Mouse (Mus musculus) thymus, postnatal 0 days (tissue): ENCODE results near the gene Hist3h2a. TPM values are rescaled to one million over a fixed set of nuclear protein-coding genes. Genes with fewer than 3 reads are reported as not detected.

Experiments used
- DNase-seq: peaks from one replicate; pipeline ENCODE4 v3.0.0-alpha.2; 2015; ENCODE audit warnings: low spot score
- polyA plus RNA-seq: library from polyadenylated mRNA; unstranded; fragments of >200 nt; fragmentation: Nextera tagmentation; extraction: Ambion mirVana; gene quantifications from 2 replicates; pipeline ENCODE4 v1.2.1, GENCODE M21; 2015

Hist3h2a gene
- polyA plus RNA-seq, 1 experiment from 2014 or later: 52.3 TPM

GRCm38 (mm10) chr11:58968551-58968950 lies 14.1 kb downstream of the Hist3h2a start:
- no peak for DNase-seq

DNA sequence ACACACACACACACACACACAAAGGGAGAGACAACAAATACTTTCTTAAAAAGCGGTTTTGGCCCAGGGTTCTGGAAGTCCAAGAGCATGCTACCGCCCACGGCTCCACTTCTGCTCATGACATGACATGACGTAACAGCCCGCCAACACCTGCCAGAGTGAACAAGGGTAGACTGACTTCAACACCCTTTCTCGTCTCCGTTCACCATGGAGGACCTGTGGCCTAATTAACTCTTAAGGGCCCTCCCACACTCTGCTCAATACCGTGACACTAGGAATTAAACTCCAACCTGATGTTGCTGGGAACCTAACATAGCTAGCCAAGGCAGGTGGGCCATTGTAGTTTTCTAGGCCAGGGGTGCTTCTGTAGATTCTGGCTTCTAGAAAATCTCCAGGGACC lies 14.5 kb downstream of the Hist3h2a start:
- DNase-seq: no peak

GRCm38 (mm10) chr11:58969659-58970058 lies 15.2 kb downstream of the Hist3h2a start:
- DNase-seq: no peak

DNA sequence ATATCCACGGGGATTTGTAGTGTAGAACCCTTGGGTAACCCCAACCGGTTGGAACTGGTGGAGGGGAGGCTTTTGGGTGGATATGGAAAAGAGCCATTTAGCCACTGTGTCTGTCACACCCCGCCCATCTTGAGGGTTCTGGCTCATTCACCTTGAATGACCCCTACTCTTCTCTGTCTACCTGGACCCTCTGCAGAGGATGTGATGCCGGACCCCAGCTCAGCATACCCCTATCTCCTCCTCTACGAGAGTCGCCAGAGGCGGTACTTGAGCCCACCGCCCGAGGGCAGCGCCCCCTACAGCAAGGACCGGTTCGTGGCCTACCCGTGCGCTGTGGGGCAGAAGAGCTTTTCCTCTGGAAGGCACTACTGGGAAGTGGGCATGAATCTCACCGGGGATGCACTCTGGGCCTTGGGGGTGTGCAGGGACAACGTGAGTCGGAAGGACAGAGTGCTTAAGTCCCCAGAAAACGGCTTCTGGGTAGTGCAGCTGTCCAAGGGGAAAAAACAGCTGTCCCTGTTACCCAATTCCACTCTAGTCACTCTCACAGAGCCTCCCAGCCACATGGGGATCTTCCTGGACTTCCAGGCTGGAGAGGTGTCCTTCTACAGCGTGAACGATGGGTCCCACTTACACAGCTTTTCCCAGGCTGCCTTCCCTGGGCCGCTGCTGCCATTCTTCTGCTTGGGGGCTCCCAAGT lies 16.5 kb downstream of the Hist3h2a start:
- no peak for DNase-seq

- no peak for DNase-seq
These were observed 17.3 kb downstream of the Hist3h2a start for GRCm38 (mm10) chr11:58971796-58972195.

- no peak for DNase-seq
These were observed 19.9 kb downstream of the Hist3h2a start for GRCm38 (mm10) chr11:58974414-58974813.

GRCm38 (mm10) chr11:58977150-58977549 lies 22.7 kb downstream of the Hist3h2a start:
- DNase-seq: peak; percentile 30

- DNase-seq: no peak
These were observed 23.1 kb downstream of the Hist3h2a start for GRCm38 (mm10) chr11:58977607-58978026.

DNA sequence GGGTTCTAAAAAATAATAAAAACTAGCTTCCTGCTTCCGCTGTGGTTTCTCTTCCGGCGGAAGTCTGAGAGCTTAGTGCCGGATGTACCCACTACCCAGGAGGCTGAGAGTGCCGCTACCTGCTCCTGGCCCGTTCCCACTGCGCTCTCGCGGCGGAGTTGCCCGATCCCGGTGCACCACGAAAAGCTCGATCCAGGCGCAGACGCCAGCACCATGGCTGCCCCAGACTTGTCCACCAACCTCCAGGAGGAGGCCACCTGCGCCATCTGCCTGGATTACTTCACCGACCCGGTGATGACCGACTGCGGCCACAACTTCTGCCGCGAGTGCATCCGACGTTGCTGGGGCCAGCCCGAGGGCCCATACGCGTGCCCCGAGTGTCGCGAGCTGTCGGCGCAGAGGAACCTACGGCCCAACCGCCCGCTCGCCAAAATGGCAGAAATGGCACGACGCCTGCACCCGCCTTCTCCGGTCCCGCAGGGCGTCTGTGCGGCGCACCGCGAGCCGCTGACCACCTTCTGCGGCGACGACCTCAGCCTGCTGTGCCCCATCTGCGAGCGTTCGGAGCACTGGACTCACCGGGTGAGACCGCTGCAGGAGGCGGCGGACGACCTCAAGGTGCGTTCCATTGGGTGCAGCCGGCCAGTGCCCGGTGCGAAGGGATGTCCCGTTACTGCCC lies 23.7 kb downstream of the Hist3h2a start, which contains the start of gene Trim11:
TSS of gene Trim11 (plus strand) at position 67 of the 679 bp plus-strand sequence.
- DNase-seq: peak; percentile 87

DNA sequence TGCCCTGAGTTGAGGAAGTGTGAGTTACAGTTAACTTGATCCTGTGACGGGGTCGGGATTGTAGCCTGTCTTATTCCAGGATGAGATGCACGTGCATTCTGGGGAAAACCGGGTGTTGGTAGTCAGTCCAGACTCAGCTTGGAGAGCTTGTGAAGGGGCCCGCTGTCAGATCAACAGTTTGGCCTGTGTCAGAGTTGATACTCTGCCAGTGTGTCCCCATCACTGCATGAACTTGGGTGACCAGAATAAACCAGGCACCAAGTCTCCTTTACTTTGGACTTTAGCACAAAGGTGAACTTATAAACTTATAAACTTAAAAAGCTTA lies 24.2 kb downstream of the Hist3h2a start:
- DNase-seq: no peak

DNA sequence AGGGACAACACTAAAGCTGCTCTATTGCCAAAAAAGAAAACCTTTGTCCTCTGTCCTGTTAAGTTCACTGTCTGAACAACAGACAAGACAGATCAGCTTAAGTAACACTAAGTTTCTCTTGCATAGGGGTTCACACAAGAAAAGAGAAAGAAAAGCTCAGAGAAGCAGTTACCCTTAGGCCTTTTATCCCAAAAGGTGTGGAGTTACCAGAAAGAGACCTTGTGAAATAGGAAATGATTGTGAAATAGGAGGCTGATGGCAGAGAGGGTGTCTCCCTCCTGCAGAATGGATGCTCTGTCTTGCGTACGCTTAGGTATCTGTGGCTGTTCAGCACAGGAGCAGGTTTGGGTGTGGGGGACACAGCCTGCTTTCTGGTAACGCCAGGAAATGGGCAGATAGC lies 24.7 kb downstream of the Hist3h2a start:
- no peak for DNase-seq

GRCm38 (mm10) chr11:58979661-58980060 lies 25.2 kb downstream of the Hist3h2a start:
- DNase-seq: no peak

GRCm38 (mm10) chr11:58980381-58980990 lies 26.0 kb downstream of the Hist3h2a start:
- no peak for DNase-seq

DNA sequence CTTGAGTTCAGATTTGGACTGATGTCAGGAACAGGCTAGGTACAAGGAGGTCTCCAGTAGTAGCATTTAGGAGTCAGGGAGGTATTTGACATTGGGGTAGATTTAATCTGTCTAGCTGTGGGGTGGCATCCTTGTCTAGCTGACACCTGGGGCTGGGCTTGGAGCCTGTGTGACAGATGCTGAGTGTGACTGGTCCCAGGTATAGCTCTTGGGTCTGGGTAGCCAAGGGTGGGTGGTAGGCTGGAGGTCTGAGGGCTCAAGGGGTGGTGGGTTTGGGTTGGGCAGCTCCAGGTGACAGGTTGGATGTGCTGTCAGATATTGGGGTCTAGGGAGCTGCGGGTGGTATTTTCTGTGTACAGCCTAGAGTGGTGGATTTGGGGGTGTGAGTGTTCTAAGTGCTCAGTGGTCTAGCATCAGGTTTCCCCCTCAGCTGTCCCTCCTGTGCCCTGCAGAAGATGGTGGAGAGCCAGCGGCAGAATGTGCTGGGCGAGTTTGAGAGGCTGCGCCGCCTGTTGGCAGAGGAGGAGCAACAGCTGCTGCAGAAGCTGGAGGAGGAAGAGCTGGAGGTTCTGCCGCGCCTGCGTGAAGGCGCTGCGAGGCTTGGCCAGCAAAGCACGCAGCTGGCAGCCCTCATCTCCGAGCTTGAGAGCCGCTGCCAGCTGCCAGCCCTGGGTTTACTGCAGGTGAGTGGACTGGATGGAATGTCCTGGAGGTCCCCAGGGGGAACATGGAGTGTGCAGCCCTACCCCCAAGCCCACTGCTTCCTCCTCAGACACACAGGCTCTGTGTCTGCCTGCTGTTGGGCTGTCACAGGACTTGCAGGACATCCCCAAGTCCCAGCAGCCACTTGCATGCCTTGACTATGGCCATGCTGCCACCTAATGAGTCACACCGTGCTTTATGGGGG lies 27.3 kb downstream of the Hist3h2a start:
- DNase-seq: peak; percentile 93

- DNase-seq: peak; percentile 90
These were observed 28.1 kb downstream of the Hist3h2a start for GRCm38 (mm10) chr11:58982471-58983097.

DNA sequence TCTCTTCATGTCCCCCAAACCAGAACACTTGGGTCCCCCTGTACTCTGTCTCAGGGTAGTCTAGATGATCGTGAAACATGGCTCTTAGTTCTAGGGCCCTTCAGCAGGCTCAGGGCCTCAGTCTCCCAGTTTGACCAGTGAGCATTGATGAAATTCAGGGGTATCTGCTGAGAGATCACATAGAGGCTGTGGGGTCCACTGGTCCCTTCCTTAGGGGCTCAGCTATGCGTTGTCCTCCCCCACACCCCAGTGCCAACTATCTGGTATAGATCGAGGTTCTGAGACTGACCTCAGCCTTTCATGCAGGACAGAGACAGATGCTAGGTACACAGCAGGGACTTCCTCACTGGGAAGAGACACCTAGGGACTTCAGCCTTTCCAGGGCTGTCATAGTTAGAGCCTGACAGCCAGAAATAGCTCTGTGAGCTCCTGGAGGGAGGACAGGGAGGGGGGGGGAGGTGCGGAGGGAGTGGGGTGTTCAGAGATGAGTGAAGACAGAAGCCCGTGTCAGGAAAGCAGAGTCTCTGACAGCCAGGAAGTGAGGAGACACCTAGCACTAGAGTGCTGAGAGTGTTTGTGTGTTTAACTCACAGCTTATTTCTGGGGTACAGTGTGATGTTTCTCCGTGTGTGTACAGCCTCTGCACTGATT lies 29.3 kb downstream of the Hist3h2a start:
- peak; percentile 48 for DNase-seq

DNA sequence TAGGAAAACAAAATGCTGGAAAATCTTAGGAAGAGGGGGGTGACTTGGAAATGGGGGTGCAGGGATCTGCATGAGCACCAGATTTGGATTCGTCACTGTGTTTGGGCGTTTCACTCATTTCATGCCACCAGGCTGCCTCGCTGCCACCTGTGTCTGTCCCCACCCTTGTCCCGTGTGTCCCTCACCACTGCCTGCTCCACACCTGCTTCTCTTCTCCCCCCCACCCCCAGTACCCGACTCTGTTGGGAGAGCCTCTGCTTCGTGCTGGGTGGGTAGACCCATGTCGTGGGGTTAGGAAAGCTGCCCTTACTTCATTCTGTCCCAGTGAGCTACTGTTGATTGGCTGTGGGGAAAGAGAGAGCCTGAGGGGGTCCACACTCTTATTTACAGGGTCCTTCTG lies 30.2 kb downstream of the Hist3h2a start:
- DNase-seq: no peak

GRCm38 (mm10) chr11:58985299-58985917 lies 30.9 kb downstream of the Hist3h2a start:
- DNase-seq: no peak

- DNase-seq: no peak
These were observed 34.7 kb downstream of the Hist3h2a start for GRCm38 (mm10) chr11:58989166-58989565.

DNA sequence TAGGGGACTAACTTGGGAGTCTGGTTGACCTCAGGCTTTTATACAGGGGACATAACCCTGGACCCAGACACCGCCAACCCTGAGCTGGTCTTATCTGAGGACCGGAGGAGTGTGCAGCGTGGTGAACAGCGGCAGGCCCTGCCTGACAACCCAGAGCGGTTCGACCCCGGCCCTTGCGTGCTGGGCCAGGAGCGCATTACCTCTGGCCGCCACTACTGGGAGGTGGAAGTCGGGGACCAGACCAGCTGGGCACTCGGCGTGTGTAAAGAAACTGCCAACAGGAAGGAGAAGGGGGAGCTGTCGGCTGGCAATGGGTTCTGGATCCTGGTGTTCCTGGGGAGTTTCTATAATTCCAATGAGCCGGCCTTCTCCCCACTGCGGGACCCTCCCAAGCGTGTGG lies 35.7 kb downstream of the Hist3h2a start:
- DNase-seq: no peak
